Mouse (Mus musculus) C3H10T1/2 (cell line): ENCODE results near the gene Hoxb6. TPM values are rescaled to one million over a fixed set of nuclear protein-coding genes. Genes with fewer than 3 reads are reported as not detected.

Source experiments
- polyA plus RNA-seq, 2 experiments: library from polyadenylated mRNA; unstranded; fragments of >200 nt; fragmentation: generic; extraction: Trizol; gene quantifications; one replicate each; pipeline ENCODE4 v1.2.1; 2012; ENCODE audit warnings: missing spikeins in 2 of 2

Hoxb6 gene
- not detected for polyA plus RNA-seq

DNA sequence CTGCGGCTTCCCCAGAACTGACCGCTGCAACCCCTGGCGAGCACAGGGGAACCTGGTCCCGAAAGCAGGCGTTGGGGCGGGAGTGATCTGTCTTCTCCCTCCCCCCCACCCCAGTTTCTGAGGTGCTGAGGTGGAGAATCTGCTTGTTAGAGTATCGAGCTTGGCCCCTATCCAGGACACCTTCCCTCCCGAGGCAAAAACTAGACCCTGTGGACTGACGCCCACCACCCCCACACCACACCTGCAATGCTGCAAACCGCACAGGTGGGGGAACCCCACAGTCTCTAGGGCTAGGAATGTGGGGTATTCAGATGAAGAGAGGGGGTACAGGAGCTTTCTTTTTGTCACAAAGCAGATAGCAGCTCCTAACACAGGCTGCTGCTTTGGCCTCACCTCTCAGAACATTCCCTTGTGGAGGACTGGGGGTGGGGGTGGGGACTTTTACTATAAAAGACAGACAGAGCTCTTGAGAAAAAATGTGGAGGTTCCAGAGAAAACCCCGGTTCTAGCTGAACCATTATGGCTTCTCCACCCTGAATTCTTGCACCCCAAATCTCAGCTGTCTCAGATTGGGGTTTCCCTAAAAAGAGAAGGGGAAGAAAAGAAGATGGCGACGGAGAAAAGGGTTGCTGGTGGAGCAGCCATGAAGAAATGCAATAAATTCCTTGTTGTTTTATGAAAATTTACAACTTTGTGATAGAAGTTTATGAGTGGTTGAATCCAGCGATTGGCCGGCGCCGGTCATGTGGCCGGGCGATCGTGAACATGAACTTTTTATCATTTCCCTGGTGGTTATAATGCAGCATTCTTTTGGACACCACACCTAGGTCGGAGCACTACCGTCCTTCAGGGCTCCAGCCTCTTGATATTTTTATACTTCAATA, at the start of gene Hoxb6:
Gene Hoxb6 (plus strand): TSS at position 796 of the 884 bp plus-strand sequence.

DNA sequence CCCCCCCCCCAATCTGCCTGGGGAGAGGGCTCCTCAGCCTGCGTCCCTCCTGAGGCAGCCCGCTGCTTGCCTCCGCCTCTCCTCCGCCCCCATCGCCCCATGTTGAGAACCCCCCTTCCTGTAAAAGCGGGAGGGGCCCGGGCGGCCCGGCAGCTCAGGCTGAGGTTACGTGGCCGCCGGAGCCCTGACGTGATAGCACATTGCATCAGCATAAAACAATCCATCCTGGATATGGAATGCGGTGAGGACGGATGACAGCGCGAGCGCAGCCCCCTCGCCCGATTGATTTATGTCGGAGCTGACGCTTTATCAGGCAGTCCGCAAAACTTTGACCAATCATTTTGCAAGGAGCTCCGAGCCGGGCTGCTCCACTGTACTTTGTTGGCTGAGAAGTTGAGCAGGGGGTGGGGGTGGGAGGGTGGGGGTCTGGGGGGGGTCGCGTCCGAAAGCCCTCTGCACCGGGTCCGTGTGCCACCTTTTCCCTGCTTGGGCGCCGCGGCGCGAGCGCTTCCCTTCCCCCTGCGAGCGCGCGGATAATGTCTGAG, 21.2 kb upstream of the Hoxb6 start, which contains the start of gene Hoxb9:
Gene Hoxb9 (plus strand): TSS at position 462 of the 545 bp plus-strand sequence.

DNA sequence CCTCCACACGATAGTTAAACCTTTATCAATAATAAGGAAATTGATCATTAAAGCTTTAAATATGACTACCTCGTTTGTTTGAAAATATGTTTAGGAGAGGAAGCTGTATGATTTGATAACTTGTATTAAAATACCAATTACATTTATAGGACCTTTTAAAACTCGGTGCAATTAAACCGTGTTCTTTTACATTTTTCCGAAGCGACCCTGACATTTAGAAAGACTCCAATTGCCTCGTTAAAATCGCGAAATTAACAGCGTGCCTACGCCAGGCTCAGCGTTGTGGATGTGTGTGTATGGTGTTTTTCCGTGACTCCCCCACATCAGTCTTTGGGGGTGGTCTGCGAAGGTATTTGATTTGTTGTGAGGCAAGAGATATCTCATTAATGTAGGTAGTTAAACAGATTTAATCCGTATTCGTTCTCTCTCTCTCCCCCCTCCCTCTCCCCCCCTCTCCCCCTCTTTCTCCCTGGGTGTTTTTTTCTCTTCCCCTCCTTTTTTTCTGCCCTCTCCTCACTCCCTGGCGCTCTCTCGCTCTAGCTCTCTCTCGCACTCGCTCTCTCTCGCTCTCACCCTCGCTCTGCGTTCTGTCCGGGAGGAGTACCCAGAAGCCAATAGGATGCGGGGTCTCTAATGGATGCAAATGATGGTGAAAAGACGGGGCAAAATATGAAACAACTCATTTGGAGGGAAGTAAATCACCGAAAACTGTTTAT, 10.3 kb upstream of the Hoxb6 start, which contains the start of gene Hoxb8:
Gene Hoxb8 (plus strand): TSS at position 51 of the 716 bp plus-strand sequence.

DNA sequence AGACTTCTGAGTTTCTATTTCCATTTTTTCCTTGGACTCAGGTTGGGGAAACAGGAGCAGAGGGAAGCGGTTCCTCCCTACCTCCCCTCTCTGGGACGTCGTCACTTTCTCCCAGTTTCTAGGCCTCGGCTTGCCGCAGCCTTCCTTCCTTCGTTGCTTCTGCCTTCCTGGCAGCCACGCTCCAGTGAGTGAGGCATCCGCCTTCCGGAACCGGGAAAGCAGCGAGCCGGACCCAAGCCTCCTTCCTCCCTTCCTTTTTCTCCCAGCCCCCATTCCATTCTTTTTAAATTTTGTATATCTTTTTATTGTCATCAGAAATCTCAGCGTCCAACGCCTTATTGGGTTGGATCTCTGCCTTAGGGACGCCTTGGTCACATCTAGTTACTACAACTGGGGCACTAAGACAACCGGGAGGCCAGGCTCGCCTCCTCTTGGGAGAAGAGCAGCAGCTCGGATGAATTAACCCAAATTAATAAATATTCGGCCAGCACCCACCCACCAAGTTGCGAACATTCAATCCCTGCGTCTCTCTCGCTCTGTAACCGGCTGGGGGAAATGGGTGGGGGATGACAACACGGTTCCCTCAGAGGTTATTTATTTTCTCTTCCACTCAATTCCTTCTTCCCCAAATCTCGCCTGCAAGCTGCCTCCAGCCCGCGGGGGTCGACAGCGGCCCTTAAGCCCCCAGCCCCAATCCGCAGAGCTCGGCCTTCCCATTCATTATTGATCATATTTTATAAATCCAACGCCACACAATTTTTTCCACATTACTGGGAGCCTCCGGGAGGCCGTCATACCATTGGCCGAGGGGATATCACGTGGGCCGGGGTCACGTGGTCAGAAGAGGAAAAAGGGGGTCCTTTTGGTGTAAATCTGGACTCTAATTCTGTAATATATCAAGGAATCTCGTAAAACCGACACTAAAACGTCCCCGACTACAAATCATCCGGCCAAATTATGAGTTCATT, 6.2 kb upstream of the Hoxb6 start, which contains the start of gene Hoxb7:
Gene Hoxb7 (plus strand): TSS at position 853 of the 968 bp plus-strand sequence.

DNA sequence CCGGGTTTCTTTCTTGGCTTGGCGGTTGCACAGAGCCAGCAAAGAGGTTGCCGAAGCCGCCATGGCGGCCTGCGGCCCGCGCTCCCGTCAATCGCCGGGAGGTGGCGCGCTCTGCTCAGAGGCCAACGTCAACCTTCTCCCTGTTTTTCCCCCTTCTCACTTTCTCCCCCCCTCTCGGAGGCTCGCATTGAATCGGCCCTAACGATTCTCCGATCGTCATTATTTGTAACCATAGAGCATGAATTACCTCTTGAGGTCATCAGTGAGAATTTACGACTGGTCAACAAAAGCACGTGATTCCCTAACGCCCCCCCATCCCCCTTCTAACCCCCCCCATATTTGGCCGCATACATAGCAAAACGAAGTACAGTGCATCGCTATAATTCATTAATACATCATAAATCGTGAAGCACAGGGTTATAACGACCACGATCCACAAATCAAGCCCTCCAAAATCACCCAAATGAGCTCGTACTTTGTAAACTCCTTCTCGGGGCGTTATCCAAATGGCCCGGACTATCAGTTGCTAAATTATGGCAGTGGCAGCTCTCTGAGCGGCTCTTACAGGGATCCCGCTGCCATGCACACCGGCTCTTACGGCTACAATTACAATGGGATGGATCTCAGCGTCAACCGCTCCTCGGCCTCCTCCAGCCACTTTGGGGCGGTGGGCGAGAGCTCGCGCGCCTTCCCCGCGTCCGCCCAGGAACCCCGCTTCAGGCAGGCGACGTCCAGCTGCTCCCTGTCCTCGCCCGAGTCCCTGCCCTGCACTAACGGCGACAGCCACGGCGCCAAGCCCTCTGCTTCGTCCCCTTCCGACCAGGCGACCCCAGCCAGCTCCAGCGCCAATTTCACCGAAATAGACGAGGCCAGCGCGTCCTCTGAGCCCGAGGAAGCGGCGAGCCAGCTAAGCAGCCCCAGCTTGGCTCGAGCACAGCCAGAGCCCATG, 11.1 kb downstream of the Hoxb6 start, which contains the start of gene Hoxb5:
Gene Hoxb5 (plus strand): TSS at position 186 of the 949 bp plus-strand sequence.

DNA sequence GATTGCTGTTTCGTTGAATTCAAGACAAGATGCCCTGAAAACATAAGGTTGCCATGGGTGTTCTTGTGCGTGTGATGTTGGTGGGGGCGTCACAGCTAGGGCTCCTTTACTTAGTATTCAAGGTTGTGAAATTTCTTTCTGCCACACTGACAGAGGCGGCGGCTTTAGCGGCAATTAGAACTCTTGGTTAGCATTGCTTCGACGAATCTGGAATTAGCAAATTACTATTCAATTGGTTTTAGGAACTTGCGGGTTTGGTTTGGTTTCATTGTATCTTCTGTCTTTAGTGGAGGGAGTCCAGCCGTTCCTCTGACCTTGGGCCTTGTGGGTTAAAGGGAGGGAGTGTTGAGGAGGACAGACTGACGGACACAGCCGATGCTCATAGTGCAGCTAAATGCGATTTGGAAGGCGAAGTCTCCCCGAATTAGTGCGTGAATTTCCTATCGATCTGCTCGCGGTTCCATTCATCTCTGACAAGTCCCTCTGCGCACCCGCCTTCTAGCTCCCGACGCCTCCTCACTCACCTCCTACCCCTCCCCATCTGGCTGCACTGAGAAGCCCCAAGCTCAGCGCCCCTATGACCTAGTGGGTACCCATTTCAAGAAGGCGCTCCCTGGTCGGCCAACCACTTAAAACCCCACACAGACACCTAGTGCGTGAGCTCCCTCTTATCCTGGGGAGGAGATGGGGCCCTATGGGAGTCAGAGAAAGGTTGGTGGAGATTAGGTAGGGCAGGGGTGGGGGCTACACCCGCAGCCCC, 25.5 kb downstream of the Hoxb6 start, which contains the start of gene Hoxb4:
Gene Hoxb4 (plus strand): TSS at position 660 of the 760 bp plus-strand sequence.

DNA sequence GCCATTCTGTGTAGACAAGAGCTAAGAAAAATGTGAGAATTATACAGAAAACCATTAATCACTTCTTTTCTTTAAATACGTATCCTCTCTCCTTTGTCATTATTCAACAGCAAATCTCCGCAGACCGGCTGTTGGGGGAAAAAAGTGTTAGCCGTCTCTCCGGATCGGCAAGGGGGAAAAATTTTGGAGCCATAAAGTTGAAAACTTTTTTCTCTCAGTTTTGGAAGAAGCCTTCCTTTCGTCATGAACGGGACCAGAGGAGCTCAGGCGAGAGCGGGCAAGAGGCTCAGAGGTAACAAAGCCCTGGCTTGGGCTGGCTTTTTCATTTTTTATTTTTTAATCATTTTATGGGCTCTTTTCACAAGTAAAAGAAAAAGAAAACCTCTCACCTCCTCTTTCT, 30.9 kb downstream of the Hoxb6 start, which contains the start of gene Hoxb3:
Gene Hoxb3 (plus strand): TSS at position 173 of the 400 bp plus-strand sequence.

DNA sequence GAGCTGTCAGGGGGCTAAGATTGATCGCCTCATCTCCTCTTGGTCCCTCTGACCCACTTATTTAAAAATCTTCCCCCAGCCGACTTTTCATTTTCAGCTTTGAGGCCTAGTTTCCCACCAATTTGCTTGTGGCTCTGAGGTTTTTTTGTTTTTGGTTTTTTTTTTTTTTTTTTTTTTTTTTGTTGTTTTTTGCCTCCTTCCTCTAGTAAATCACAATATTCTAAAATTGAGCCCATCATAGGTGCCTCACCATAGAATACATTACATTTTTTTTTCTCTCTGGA, 58.0 kb downstream of the Hoxb6 start, which contains the start of gene Hoxb2:
Gene Hoxb2 (plus strand): TSS at position 185 of the 284 bp plus-strand sequence.

Other genes with a start within 250 kb of the Hoxb6 start
- 10 to 100 TPM; 50.3 to 83.2 TPM for gene Ube2z, start 227.1 kb upstream of the Hoxb6 start, polyA plus RNA-seq
- 1,000 to 10,000 TPM in 1 of 2 experiments, 100 to 1,000 TPM in 1; 623 to 1,824 TPM for gene Atp5g1, start 216.8 kb upstream of the Hoxb6 start, polyA plus RNA-seq
- under 1 TPM in 1 of 2 experiments, not detected in 1; 0.07 TPM for gene Calcoco2, start 180.5 kb upstream of the Hoxb6 start, polyA plus RNA-seq
- under 1 TPM in 1 of 2 experiments, not detected in 1; 0.17 TPM for gene Ttll6, start 158.7 kb upstream of the Hoxb6 start, polyA plus RNA-seq
- gene Hoxb13, start 98.2 kb upstream of the Hoxb6 start, polyA plus RNA-seq = under 1 TPM in 1 of 2 experiments, not detected in 1; 0.02 TPM
- gene Hoxb9, start 21.0 kb upstream of the Hoxb6 start, polyA plus RNA-seq = not detected
- gene Hoxb8, start 10.6 kb upstream of the Hoxb6 start, polyA plus RNA-seq = not detected
- not detected for gene Hoxb7, start 5.9 kb upstream of the Hoxb6 start, polyA plus RNA-seq
- gene Hoxb5, start 10.9 kb downstream of the Hoxb6 start, polyA plus RNA-seq = under 1 TPM; 0.01 to 0.04 TPM
- not detected for gene Hoxb4, start 25.8 kb downstream of the Hoxb6 start, polyA plus RNA-seq
- gene Hoxb3, start 30.9 kb downstream of the Hoxb6 start, polyA plus RNA-seq = under 1 TPM in 1 of 2 experiments, not detected in 1; 0.06 TPM
- gene Hoxb2, start 58.0 kb downstream of the Hoxb6 start, polyA plus RNA-seq = not detected
- gene Hoxb1, start 73.3 kb downstream of the Hoxb6 start, polyA plus RNA-seq = not detected
- under 1 TPM; 0.06 to 0.07 TPM for gene Skap1, start 172.1 kb downstream of the Hoxb6 start, polyA plus RNA-seq